Mouse (Mus musculus) kidney, adult 2 months (tissue): ENCODE data around the gene Exosc5. TPM values are rescaled to one million over a fixed set of nuclear protein-coding genes. Genes with fewer than 3 reads are reported as not detected.
A peak's percentile ranks its signal among the peaks of the same experiment; 100 is the strongest.

ENCODE experiments used
- DNase-seq: peaks from one replicate; pipeline ENCODE4 v3.0.0; 2021
- H3K27ac ChIP-seq: fragments of 200-500 bp; 2 replicates; pipeline ENCODE4 v1.5.1; 2012; ENCODE audit warnings: low read depth, low read length, control low read depth, inconsistent platforms; ENCODE audit not compliant: insufficient read depth
- H3K27me3 ChIP-seq: fragments of 200-500 bp; replicated peaks from 2 replicates; pipeline ENCODE4 v1.6.1; 2012; ENCODE audit warnings: mild to moderate bottlenecking, moderate library complexity, low read length, inconsistent platforms; ENCODE audit not compliant: control insufficient read depth, insufficient read depth
- H3K36me3 ChIP-seq: fragments of 200-500 bp; 2 replicates; pipeline ENCODE4 v1.6.1; 2012; ENCODE audit warnings: mild to moderate bottlenecking, moderate library complexity, low read length, inconsistent platforms; ENCODE audit not compliant: control insufficient read depth, insufficient read depth
- H3K4me1 ChIP-seq: fragments of 200-500 bp; 2 replicates; pipeline ENCODE4 v1.6.1; 2011; ENCODE audit warnings: low read length; ENCODE audit not compliant: control insufficient read depth, insufficient read depth
- H3K4me3 ChIP-seq: fragments of 200-500 bp; 2 replicates; pipeline ENCODE4 v1.5.1; 2011; ENCODE audit warnings: mild to moderate bottlenecking, low read depth, low read length, control low read depth; ENCODE audit not compliant: insufficient read depth
- CTCF ChIP-seq: fragments of 200-500 bp; conservative IDR thresholded peaks from 2 replicates; pipeline ENCODE4 v1.5.1; 2011; ENCODE audit warnings: low read depth, mild to moderate bottlenecking, control low read depth, low read length, moderate library complexity, mixed read lengths; ENCODE audit not compliant: insufficient read depth, insufficient read length
- POLR2A ChIP-seq: fragments of 200-500 bp; IDR thresholded peaks from one replicate; pipeline ENCODE4 v1.6.1; 2011; ENCODE audit warnings: low read depth, low read length, control low read depth
- WGBS: fragments of 180-500 bp; shearing (Covaris S2); methylation state at CpG from one replicate; pipeline ENCODE4 v1.1.7; 2018; 5-methylcytosine and 5-hydroxymethylcytosine counted together
- polyA plus RNA-seq: library from polyadenylated mRNA; depleted of rRNA; stranded (reverse); fragments of >200 nt; gene quantifications from 2 replicates; pipeline ENCODE4 v1.2.3, GENCODE M21; 2012

The Exosc5 gene
- polyA plus RNA-seq, 1 experiment, result 64.9 TPM

DNA sequence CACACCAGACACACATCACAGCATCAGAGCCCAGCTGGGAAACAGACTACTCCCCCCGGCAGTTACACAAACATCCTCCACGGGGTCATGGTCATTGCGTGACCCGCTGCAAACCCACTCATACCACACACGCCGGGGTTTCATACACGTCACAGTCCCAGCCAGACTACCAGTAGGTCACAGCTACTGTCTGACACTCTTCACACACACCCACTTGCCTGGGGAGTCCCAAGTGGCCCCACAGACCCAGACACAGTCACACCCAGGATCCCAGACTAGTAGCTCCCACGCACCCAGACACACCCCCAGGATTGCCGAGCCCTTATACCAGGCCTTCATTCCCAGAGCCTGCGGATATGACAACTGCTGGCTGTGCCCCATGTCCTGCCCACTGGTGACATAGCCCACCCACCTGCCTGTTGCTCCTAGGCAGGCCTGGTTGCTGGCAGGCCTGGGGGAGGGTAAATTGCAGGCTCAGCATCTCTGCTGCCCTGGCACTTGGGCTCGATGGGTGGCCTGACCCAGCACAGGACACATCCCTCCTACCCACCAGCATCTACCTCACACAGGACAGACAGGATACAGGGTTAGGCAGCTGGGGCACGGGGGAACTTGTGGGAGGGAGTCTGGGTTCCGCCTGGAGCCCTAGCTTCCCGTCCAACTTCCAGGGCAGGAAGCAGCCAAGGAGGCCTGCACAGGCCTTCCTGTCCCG, 48.8 kb downstream of the Exosc5 start:
- H3K4me3 ChIP-seq, result no peak overlapping the region
- DNase-seq, result peak; percentile 79
- no peaks in the 10 kb centered on the region for H3K27me3 ChIP-seq
- peak overlapping the region; percentile 66 for H3K27ac ChIP-seq
- 43% methylated on average over 15 of the region's 15 CpGs for WGBS
- H3K4me1 ChIP-seq, result 0 out of 2 replicates have a peak, but pooled peaks cover 3% of the 10 kb centered on the region
- no peaks in the 10 kb centered on the region for H3K36me3 ChIP-seq
- TF ChIP-seq POLR2A, result no peak
- no peak for TF ChIP-seq CTCF

DNA sequence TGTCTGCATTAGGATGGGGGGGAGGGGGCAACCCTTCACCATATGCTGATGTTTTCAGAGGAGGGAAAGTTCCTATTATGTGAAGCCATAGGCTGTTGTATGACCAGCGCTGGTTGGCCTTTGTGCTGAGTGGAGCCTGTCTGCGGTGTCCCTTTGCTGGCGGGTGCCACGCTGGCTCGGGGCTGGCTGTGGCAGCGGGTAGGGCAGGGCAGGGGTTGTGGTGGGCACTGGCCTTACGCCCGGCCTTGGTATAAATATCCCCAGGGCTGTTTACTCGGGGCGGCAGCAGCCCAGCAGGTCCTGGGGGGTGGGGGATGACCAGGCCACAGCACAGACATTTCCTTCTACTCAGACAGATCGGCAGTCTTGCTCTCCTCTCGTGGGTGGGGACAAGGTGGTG, 51.0 kb downstream of the Exosc5 start:
- 14% methylated on average over 12 of the region's 12 CpGs for WGBS

DNA sequence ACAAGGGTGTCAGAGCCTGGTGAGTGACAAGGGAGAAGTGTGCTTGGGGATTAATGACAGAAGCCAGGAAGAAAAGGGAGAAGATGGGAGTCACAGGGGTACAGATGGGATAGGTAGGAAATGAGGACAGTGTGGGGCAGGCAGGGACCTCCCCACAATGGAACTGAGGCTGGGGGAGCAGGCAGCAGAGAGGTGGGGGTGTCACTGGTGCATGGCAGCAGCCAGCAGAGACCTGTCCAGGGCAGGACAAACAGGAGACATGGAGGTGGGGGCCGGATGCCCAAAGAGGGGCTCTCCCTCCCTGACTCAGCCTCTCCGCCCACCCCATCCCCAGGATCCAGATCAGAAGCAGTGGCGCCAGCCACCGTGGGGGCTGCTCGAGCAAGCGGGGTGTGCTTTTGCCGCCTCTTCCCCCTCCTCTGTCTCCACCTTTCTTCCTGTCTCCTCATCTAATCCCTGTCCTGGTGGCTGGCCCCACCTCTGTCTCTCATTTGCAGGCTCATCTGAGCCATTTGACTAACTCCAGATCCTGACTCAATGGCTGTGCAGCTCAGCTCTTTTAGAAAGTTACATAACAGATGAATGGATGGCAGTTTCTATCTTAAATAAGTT, 51.7 kb downstream of the Exosc5 start:
- no peak for TF ChIP-seq POLR2A
- TF ChIP-seq CTCF, result no peak
- 0 out of 2 replicates have a peak, but pooled peaks cover 3% of the 10 kb centered on the region for H3K4me1 ChIP-seq
- 13% methylated on average over 7 of the region's 7 CpGs for WGBS

More for the DNA sequence above, 51.0 kb downstream of the Exosc5 start:
- H3K36me3 ChIP-seq, result no peaks in the 10 kb centered on the region; the same call in 1 of the 2 replicates
- no peak for TF ChIP-seq POLR2A
- no peak for TF ChIP-seq CTCF
- H3K27me3 ChIP-seq, result no peaks in the 10 kb centered on the region
- no peak overlapping the region for H3K4me3 ChIP-seq
- DNase-seq, result no peak
- H3K27ac ChIP-seq, result no peak overlapping the region
- H3K4me1 ChIP-seq, result 0 out of 2 replicates have a peak, but pooled peaks cover 3% of the 10 kb centered on the region

DNA sequence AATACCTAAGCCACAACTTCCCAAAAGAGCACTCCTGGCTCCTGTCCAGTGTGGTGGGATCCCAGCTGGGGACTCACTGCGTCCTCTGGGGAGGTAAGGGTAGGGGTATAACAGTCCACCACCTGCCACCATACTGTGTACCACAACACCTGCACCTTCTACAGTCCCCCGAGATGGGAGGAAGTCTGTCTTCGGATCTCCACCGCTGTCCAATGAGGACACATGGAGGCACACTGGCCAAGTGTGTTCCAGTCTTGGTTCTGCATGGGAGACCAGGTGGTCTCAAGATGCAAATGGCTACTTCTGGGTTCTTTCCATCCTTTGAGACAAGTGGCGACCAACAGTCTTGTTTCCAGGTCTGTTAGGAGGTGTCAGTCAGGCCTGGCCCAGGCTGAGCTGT, 52.2 kb downstream of the Exosc5 start:
- DNase-seq, result no peak
- 67% methylated on average over 5 of the region's 5 CpGs for WGBS
- TF ChIP-seq CTCF, result no peak
- no peak for TF ChIP-seq POLR2A
- Histone ChIP-seq H3K4me3 (no peak overlapping the region), H3K36me3 (no peaks in the 10 kb centered on the region; the same call in 1 of the 2 replicates), H3K27me3 (no peaks in the 10 kb centered on the region), H3K4me1 (0 out of 2 replicates have a peak, but pooled peaks cover 3% of the 10 kb centered on the region), H3K27ac (no peak overlapping the region)

More for the DNA sequence above, 51.7 kb downstream of the Exosc5 start:
- no peaks in the 10 kb centered on the region for H3K27me3 ChIP-seq
- no peak for DNase-seq
- no peak overlapping the region for H3K4me3 ChIP-seq
- H3K36me3 ChIP-seq, result no peaks in the 10 kb centered on the region; the same call in 1 of the 2 replicates
- no peak overlapping the region for H3K27ac ChIP-seq

DNA sequence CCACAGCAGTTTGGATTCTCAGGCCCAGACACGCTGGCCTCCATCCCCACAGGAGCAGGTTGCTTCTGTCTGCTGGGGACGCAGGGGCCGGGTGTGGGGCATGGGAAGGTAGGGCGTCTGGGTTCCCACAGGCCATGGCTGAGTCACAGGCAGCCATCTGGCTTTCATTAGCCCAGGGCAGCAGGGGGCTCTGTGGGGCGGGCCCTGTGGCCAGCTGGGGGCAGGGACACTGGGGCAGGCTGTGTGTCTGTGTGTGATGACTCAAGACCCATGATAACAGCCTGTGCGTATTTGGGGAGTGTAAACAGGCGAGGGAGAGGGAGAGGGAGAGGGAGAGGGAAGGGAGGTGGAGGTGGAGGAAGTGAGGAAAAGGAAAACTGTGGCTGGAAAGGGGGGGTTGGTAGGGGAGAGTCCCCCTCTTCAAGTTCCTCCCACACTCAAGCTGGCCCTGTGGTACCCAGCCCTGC, 52.8 kb downstream of the Exosc5 start:
- 60% methylated on average over 7 of the region's 7 CpGs for WGBS
- no peaks in the 10 kb centered on the region; the same call in 1 of the 2 replicates for H3K36me3 ChIP-seq
- no peak for DNase-seq
- TF ChIP-seq CTCF (no peak), POLR2A (no peak)
- H3K27me3 ChIP-seq, result no peaks in the 10 kb centered on the region
- H3K27ac ChIP-seq, result no peak overlapping the region
- no peak overlapping the region for H3K4me3 ChIP-seq
- 0 out of 2 replicates have a peak, but pooled peaks cover 3% of the 10 kb centered on the region for H3K4me1 ChIP-seq

DNA sequence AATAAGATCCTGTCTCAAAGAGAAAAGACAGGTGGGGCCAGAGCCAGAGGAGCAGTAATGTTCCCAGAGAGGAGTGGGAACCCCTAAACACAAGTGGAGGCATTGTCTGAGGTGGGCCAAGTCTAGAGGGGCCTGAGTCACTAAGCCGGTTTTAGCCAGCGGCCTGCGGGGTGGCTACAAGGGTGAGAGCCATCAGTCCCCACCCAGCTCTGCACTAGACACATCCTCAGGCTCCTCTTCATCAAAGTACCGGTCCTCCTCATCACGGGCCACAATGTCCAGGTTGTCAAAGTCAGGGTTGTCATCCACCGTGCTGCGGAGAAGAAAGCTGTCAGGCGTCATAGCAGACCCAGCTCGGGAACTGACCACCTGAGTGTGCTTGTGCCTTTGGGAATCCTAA, 53.8 kb downstream of the Exosc5 start:
- DNase-seq, result no peak
- Histone ChIP-seq H3K27me3 (no peaks in the 10 kb centered on the region), H3K4me1 (0 out of 2 replicates have a peak, but pooled peaks cover 3% of the 10 kb centered on the region), H3K36me3 (no peaks in the 10 kb centered on the region; the same call in 1 of the 2 replicates), H3K27ac (no peak overlapping the region), H3K4me3 (no peak overlapping the region)
- TF ChIP-seq POLR2A (no peak), CTCF (no peak)
- WGBS, result 86% methylated on average over 9 of the region's 9 CpGs

DNA sequence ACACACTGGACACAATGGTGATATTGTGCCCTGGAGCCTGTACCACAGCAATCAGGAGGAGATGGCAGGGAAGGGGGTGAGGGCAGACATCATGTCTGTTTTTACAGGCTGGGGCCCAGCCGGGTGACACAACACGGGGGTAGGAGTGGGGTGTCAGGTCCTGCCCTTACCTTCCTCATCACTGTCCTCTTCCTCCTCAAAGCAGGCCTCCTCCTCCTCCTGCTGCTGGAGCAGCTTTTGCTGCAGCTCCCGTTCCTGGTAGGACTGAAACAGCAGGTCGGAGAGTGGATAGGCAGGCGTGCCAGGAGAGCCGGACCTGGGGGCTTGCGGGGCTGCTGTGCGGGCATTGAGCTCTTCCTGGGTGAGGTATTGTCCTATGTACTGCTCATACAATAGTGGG, 55.6 kb downstream of the Exosc5 start:
- no peaks in the 10 kb centered on the region; the same call in 1 of the 2 replicates for H3K36me3 ChIP-seq
- WGBS, result 89% methylated on average over 8 of the region's 8 CpGs

More for the DNA sequence above, 55.6 kb downstream of the Exosc5 start:
- Histone ChIP-seq H3K27ac (no peak overlapping the region), H3K27me3 (no peaks in the 10 kb centered on the region), H3K4me3 (no peak overlapping the region), H3K4me1 (peaks cover 6% of the 10 kb centered on the region; the same call in 1 of the 2 replicates)
- no peak for DNase-seq
- TF ChIP-seq CTCF, result no peak
- no peak for TF ChIP-seq POLR2A
